ENCODE assay signal across 20 mouse cellular contexts in genomic region chr16:74061951-74062350, GRCm38 (mm10).
"Had no signal": no experiment of that assay in that cellular context is flagged by ENCODE, and none has a peak within 500 bp of the region (broad histone marks: within the 10 kb centered on the region; RNA-seq: fewer than 3 reads in every experiment).

No protein-coding gene starts in this region.

- H3K27ac ChIP-seq: hindbrain, postnatal 0 days; layer of hippocampus, adult 2 months; liver, embryonic 12.5 days; liver, embryonic 15.5 days; macrophage; midbrain, embryonic 12.5 days; midbrain, embryonic 15.5 days; neural tube, embryonic 13.5 days; stomach, embryonic 15.5 days had no signal

- DNase-seq: kidney, postnatal 25 days; layer of hippocampus, adult 9-11 months; liver; lung, adult 18-20 months; retina, postnatal 1 day; right cerebral cortex, postnatal 25 days; spleen, adult 18-20 months; thymus, postnatal 25 days had no signal

- H3K36me3 ChIP-seq: liver, embryonic 12.5 days; liver, embryonic 15.5 days; midbrain, embryonic 12.5 days; midbrain, embryonic 15.5 days; neural tube, embryonic 13.5 days; stomach, embryonic 15.5 days had no signal

- H3K27me3 ChIP-seq: liver, embryonic 12.5 days; liver, embryonic 15.5 days; midbrain, embryonic 12.5 days; midbrain, embryonic 15.5 days; neural tube, embryonic 13.5 days; stomach, embryonic 15.5 days had no signal

- H3K4me2 ChIP-seq: liver, embryonic 12.5 days; liver, embryonic 15.5 days; midbrain, embryonic 12.5 days; midbrain, embryonic 15.5 days; neural tube, embryonic 13.5 days; stomach, embryonic 15.5 days had no signal

- H3K9ac ChIP-seq: liver, embryonic 12.5 days; liver, embryonic 15.5 days; midbrain, embryonic 12.5 days; midbrain, embryonic 15.5 days; neural tube, embryonic 13.5 days; stomach, embryonic 15.5 days had no signal

- H3K9me3 ChIP-seq: liver, embryonic 12.5 days; liver, embryonic 15.5 days; midbrain, embryonic 12.5 days; midbrain, embryonic 15.5 days; neural tube, embryonic 13.5 days; stomach, embryonic 15.5 days had no signal

- H3K4me3 ChIP-seq: layer of hippocampus, adult 2 months; liver, embryonic 12.5 days; liver, embryonic 15.5 days; midbrain, embryonic 12.5 days; midbrain, embryonic 15.5 days; myocyte; neural tube, embryonic 13.5 days; stomach, embryonic 15.5 days had no signal

- H3K4me1 ChIP-seq: liver, embryonic 12.5 days; liver, embryonic 15.5 days; midbrain, embryonic 15.5 days; stomach, embryonic 15.5 days had no signal

- ATAC-seq: hindbrain, postnatal 0 days; inflammation-experienced regulatory T-cells, adult 6 months; intestine, embryonic 16.5 days; liver, embryonic 12.5 days; midbrain, embryonic 15.5 days had no signal
